Mouse (Mus musculus) ES-Bruce4 (cell line): ENCODE data around the gene Uts2. TPM values are rescaled to one million over a fixed set of nuclear protein-coding genes. Genes with fewer than 3 reads are reported as not detected.

Experiments used
- H3K27ac ChIP-seq: 2 replicates; pipeline ENCODE4 v1.5.1; 2012; ENCODE audit warnings: low read length, inconsistent platforms; ENCODE audit not compliant: insufficient read depth
- H3K27me3 ChIP-seq: 2 replicates; pipeline ENCODE4 v1.6.1; 2012; ENCODE audit warnings: mild to moderate bottlenecking, low read length, inconsistent platforms; ENCODE audit not compliant: control insufficient read depth, poor library complexity, insufficient read depth, severe bottlenecking
- H3K36me3 ChIP-seq: 2 replicates; pipeline ENCODE4 v1.6.1; 2012; ENCODE audit warnings: inconsistent platforms, mild to moderate bottlenecking, low read length, moderate library complexity; ENCODE audit not compliant: control insufficient read depth, poor library complexity, insufficient read depth, severe bottlenecking
- H3K4me1 ChIP-seq: one replicate; pipeline ENCODE4 v1.8.1; 2011; ENCODE audit warnings: low read length; ENCODE audit not compliant: control insufficient read depth, insufficient read depth
- H3K4me3 ChIP-seq: 2 replicates; pipeline ENCODE4 v1.5.1; 2011; ENCODE audit warnings: low read depth, mild to moderate bottlenecking, low read length
- H3K9ac ChIP-seq: 2 replicates; pipeline ENCODE4 v1.6.1; 2012; ENCODE audit warnings: low read depth, mild to moderate bottlenecking, inconsistent platforms; ENCODE audit not compliant: poor library complexity, severe bottlenecking
- H3K9me3 ChIP-seq: replicated peaks from 2 replicates; pipeline ENCODE4 v1.6.1; 2012; ENCODE audit warnings: mild to moderate bottlenecking, low read length, inconsistent platforms; ENCODE audit not compliant: control insufficient read depth, poor library complexity, insufficient read depth, severe bottlenecking
- CTCF ChIP-seq: IDR thresholded peaks from one replicate; pipeline ENCODE4 v1.8.1; 2011; ENCODE audit warnings: low read depth, low read length
- EP300 ChIP-seq: IDR thresholded peaks from 2 replicates; pipeline ENCODE4 v1.6.1; 2011; ENCODE audit warnings: low read depth, low read length; ENCODE audit not compliant: insufficient read depth
- POLR2A ChIP-seq: IDR thresholded peaks from one replicate; pipeline ENCODE4 v1.8.1; 2011; ENCODE audit warnings: low read length; ENCODE audit not compliant: insufficient read depth
- polyA plus RNA-seq: library from polyadenylated mRNA; stranded (reverse); fragments of >200 nt; gene quantifications from 2 replicates; pipeline ENCODE4 v1.2.4, GENCODE M21; 2011; ENCODE audit warnings: low read depth; ENCODE audit not compliant: missing spikeins, insufficient read depth, insufficient read length

Uts2 gene
- polyA plus RNA-seq, 1 experiment, result not detected

GRCm38 (mm10) chr4:151044037-151044943, 47.4 kb downstream of the Uts2 start, which contains the start of gene Per3:
Gene Per3, minus strand, starts transcription at chr4:151044665.
- Histone ChIP-seq H3K9ac (peak within 1 kb of the TSS; percentile 72), H3K27ac (no peak within 1 kb of the TSS; the same call in 1 of the 2 replicates), H3K36me3 (0 out of 2 replicates have a peak, but pooled peaks cover 2% of the 10 kb centered on the region), H3K27me3 (no peaks in the 10 kb centered on the region), H3K4me1 (no peaks in the 10 kb centered on the region), H3K9me3 (no peaks in the 10 kb centered on the region), H3K4me3 (peak within 1 kb of the TSS; percentile 71)
- no peak for TF ChIP-seq CTCF
- no peak for TF ChIP-seq POLR2A

GRCm38 (mm10) chr4:151044944-151045570, 48.2 kb downstream of the Uts2 start:
- Histone ChIP-seq H3K4me1 (no peaks in the 10 kb centered on the region), H3K27ac (no peak overlapping the region; the same call in 1 of the 2 replicates), H3K36me3 (peaks cover 5% of the 10 kb centered on the region; the same call in 1 of the 2 replicates), H3K4me3 (peak overlapping the region; percentile 71), H3K9me3 (no peaks in the 10 kb centered on the region), H3K9ac (peak overlapping the region; percentile 72), H3K27me3 (no peaks in the 10 kb centered on the region)
- TF ChIP-seq POLR2A (no peak), CTCF (no peak), EP300 (no peak)

GRCm38 (mm10) chr4:151046524-151046923, 49.6 kb downstream of the Uts2 start:
- TF ChIP-seq CTCF (no peak), POLR2A (no peak), EP300 (no peak)
- Histone ChIP-seq H3K36me3 (peaks cover 5% of the 10 kb centered on the region; the same call in 1 of the 2 replicates), H3K4me1 (no peaks in the 10 kb centered on the region), H3K27ac (no peak overlapping the region), H3K4me3 (no peak overlapping the region), H3K9me3 (no peaks in the 10 kb centered on the region), H3K27me3 (no peaks in the 10 kb centered on the region), H3K9ac (no peak overlapping the region)

- Histone ChIP-seq H3K27ac (no peak overlapping the region), H3K36me3 (peaks cover 5% of the 10 kb centered on the region; the same call in 1 of the 2 replicates), H3K9ac (no peak overlapping the region), H3K27me3 (no peaks in the 10 kb centered on the region), H3K4me1 (no peaks in the 10 kb centered on the region), H3K4me3 (no peak overlapping the region), H3K9me3 (no peaks in the 10 kb centered on the region)
- TF ChIP-seq EP300, result no peak
- TF ChIP-seq POLR2A, result no peak
- TF ChIP-seq CTCF, result no peak
Observed at GRCm38 (mm10) chr4:151051162-151051561, 54.3 kb downstream of the Uts2 start.

Other genes with a start within 250 kb of the Uts2 start
- 44.2 and 44.3 TPM in 2 replicates for gene Errfi1, start 143.2 kb upstream of the Uts2 start, polyA plus RNA-seq
- 210 and 215 TPM in 2 replicates for gene Park7, start 82.7 kb upstream of the Uts2 start, polyA plus RNA-seq
- 1.1 and 1.6 TPM in 2 replicates for gene Tnfrsf9, start 82.5 kb upstream of the Uts2 start, polyA plus RNA-seq
- gene Per3, start 47.6 kb downstream of the Uts2 start, polyA plus RNA-seq, result 11.9 and 14.1 TPM in 2 replicates
- gene Vamp3, start 60.9 kb downstream of the Uts2 start, polyA plus RNA-seq, result 68.2 and 77.0 TPM in 2 replicates
- not detected in 2 replicates for gene Gm13090, start 92.5 kb downstream of the Uts2 start, polyA plus RNA-seq